Mouse (Mus musculus): Measurements from ENCODE around the gene Ric3. TPM values are rescaled to one million over a fixed set of nuclear protein-coding genes. Genes with fewer than 3 reads are reported as not detected.
A peak's percentile ranks its signal among the peaks of the same experiment; 100 is the strongest.
"Not testable (repeated sequence)": the region's sequence is repeated elsewhere in the genome, so short reads cannot be mapped to it uniquely, and the experiment has no call there.

Gene Ric3
- polyA plus RNA-seq, 1 experiment, result 4.5 TPM

- Histone ChIP-seq H3K4me3 (ENCODE audit: control insufficient read depth, low read depth, low read length) (no peak overlapping the region), H3K27ac (ENCODE audit: control insufficient read depth, insufficient read depth, low read depth, low read length) (no peak overlapping the region), H3K4me1 (ENCODE audit: control insufficient read depth, insufficient read depth, low read length) (no peaks in the 10 kb centered on the region), H3K36me3 (ENCODE audit: control insufficient read depth, insufficient read depth, low read length) (no peaks in the 10 kb centered on the region), H3K27me3 (ENCODE audit: control insufficient read depth, insufficient read depth, low read length) (no peaks in the 10 kb centered on the region)
- TF ChIP-seq POLR2A (IDR thresholded peaks at IDR 0.05; ENCODE audit: control insufficient read depth, low read depth, low read length) (no peak), CTCF (IDR thresholded peaks at IDR 0.05; ENCODE audit: control insufficient read depth, insufficient read depth, insufficient replicate concordance, low read depth, low read length) (no peak)
Observed at GRCm38 (mm10) chr7:109111000-109111399, 27.9 kb upstream of the Ric3 start.

DNA sequence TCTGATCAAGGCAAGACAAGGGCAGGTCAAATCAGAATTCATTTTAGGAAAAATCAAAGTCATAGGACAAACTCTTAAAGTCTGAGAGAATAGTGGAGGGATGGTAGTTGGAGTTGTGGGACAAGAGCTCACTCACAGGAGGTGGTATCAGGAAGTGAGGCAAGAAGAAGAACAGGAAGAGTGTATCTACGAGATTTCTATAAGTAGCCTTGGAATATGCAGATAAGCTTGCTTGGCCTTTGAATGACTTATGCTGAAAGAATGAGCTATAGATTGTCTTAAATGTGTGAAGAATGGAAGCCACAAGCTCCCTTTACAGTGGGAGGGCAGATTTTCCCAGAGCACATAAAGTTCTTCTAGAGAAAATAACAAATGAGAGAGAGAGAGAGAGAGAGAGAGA lies 21.8 kb upstream of the Ric3 start:
- H3K27ac ChIP-seq (ENCODE audit: control insufficient read depth, insufficient read depth, low read depth, low read length), result no peak overlapping the region
- TF ChIP-seq CTCF (IDR thresholded peaks at IDR 0.05; ENCODE audit: control insufficient read depth, insufficient read depth, insufficient replicate concordance, low read depth, low read length) (no peak), POLR2A (IDR thresholded peaks at IDR 0.05; ENCODE audit: control insufficient read depth, low read depth, low read length) (no peak)
- H3K4me1 ChIP-seq (ENCODE audit: control insufficient read depth, insufficient read depth, low read length), result no peaks in the 10 kb centered on the region
- H3K27me3 ChIP-seq (ENCODE audit: control insufficient read depth, insufficient read depth, low read length), result no peaks in the 10 kb centered on the region
- no peaks in the 10 kb centered on the region for H3K36me3 ChIP-seq (ENCODE audit: control insufficient read depth, insufficient read depth, low read length)
- H3K4me3 ChIP-seq (ENCODE audit: control insufficient read depth, low read depth, low read length), result no peak overlapping the region

DNA sequence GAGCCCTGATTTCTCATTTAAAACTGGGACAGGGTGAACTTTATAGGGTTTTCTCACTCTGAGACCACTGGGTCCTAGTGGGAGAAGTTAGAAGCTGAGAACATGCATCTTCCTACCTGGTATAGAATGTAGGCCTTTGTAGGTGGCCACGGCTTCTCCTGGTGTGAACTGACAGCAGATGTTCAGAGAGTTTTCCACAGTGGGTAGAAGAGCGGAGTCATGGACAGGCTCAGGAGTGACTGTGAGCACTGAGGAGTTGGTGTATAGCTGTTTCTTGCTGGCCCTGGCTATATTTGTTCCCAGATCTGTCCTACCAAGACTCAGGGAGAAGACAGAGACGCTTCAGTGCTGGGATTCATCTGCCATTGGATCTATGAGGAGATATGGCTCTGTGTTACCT lies 18.0 kb upstream of the Ric3 start:
- no peak for TF ChIP-seq POLR2A (IDR thresholded peaks at IDR 0.05; ENCODE audit: control insufficient read depth, low read depth, low read length)
- H3K4me3 ChIP-seq (ENCODE audit: control insufficient read depth, low read depth, low read length), result no peak overlapping the region
- no peak overlapping the region for H3K27ac ChIP-seq (ENCODE audit: control insufficient read depth, insufficient read depth, low read depth, low read length)
- no peaks in the 10 kb centered on the region for H3K36me3 ChIP-seq (ENCODE audit: control insufficient read depth, insufficient read depth, low read length)
- no peaks in the 10 kb centered on the region for H3K4me1 ChIP-seq (ENCODE audit: control insufficient read depth, insufficient read depth, low read length)
- no peaks in the 10 kb centered on the region for H3K27me3 ChIP-seq (ENCODE audit: control insufficient read depth, insufficient read depth, low read length)

DNA sequence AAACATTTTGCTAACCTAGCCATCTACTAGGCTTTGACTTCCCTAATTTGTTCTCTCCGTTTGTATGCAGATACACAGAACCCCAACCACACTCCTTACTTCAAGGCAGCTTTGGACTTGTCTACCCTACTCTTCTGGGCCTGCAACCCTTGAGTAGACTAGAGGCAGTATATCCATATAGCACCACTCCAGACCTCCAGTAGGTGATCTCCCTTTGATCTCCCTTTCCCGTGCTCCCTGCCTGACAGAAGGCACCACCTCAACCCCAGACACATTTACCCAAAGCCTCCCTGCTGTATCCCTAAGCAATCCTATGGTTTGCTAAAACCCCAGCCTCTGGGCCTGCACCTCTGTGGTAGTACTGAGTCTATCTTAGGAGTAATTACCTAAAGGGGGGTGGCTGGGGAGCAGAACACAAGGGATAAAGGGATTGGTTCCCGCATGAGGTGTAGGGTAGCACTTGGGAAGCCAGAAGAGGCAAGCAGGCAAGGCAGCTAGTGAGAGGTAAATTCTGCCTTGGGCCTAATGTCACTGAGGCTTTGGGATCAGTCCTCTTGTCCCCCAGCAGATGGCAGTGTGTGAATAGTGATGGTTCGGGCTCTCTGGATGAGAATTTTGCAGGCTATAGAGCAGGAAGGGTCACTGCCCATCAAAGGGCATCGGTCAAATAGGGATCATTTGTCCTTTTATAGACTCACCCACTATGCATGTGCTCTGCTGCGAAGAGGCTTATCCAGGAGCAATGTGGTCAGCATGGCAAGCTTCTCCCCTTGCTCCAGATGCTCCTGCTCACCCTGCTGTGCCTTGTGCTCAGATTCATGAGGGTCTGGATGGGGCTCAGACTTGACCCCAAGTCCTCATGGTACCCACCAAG lies 15.3 kb upstream of the Ric3 start:
- Histone ChIP-seq H3K4me3 (ENCODE audit: control insufficient read depth, low read depth, low read length) (no peak overlapping the region), H3K27me3 (ENCODE audit: control insufficient read depth, insufficient read depth, low read length) (no peaks in the 10 kb centered on the region), H3K27ac (ENCODE audit: control insufficient read depth, insufficient read depth, low read depth, low read length) (no peak overlapping the region), H3K4me1 (ENCODE audit: control insufficient read depth, insufficient read depth, low read length) (no peaks in the 10 kb centered on the region), H3K36me3 (ENCODE audit: control insufficient read depth, insufficient read depth, low read length) (no peaks in the 10 kb centered on the region)
- TF ChIP-seq POLR2A (IDR thresholded peaks at IDR 0.05; ENCODE audit: control insufficient read depth, low read depth, low read length) (no peak), CTCF (IDR thresholded peaks at IDR 0.05; ENCODE audit: control insufficient read depth, insufficient read depth, insufficient replicate concordance, low read depth, low read length) (peak; percentile 39; the same call in 1 of the 2 replicates)

DNA sequence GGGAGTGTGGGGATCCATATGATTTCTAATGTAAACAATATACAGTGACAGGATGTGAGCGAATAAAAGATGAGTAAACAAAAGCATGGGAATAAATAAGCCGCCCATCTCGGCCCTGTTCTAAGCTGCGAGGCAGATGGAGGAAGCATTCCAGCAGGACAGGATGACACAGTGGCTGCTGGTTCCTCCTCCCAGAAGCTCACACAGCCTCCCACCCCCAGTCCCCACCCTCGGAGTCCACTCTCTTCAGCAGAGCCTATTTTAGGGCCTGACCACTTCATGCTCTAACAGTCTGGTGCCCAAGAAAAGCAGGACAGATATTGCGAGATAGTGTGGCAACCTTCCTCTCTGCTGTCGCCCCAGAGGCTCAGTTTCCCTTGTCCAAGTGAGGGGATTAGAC lies 14.1 kb upstream of the Ric3 start:
- no peak overlapping the region for H3K4me3 ChIP-seq (ENCODE audit: control insufficient read depth, low read depth, low read length)
- H3K4me1 ChIP-seq (ENCODE audit: control insufficient read depth, insufficient read depth, low read length), result no peaks in the 10 kb centered on the region
- TF ChIP-seq POLR2A (IDR thresholded peaks at IDR 0.05; ENCODE audit: control insufficient read depth, low read depth, low read length) (no peak), CTCF (IDR thresholded peaks at IDR 0.05; ENCODE audit: control insufficient read depth, insufficient read depth, insufficient replicate concordance, low read depth, low read length) (no peak)
- no peaks in the 10 kb centered on the region for H3K36me3 ChIP-seq (ENCODE audit: control insufficient read depth, insufficient read depth, low read length)
- H3K27ac ChIP-seq (ENCODE audit: control insufficient read depth, insufficient read depth, low read depth, low read length), result no peak overlapping the region
- H3K27me3 ChIP-seq (ENCODE audit: control insufficient read depth, insufficient read depth, low read length), result no peaks in the 10 kb centered on the region

- Histone ChIP-seq H3K4me3 (ENCODE audit: control insufficient read depth, low read depth, low read length) (no peak overlapping the region), H3K36me3 (ENCODE audit: control insufficient read depth, insufficient read depth, low read length) (no peaks in the 10 kb centered on the region), H3K27ac (ENCODE audit: control insufficient read depth, insufficient read depth, low read depth, low read length) (no peak overlapping the region), H3K27me3 (ENCODE audit: control insufficient read depth, insufficient read depth, low read length) (no peaks in the 10 kb centered on the region), H3K4me1 (ENCODE audit: control insufficient read depth, insufficient read depth, low read length) (no peaks in the 10 kb centered on the region)
- TF ChIP-seq POLR2A (IDR thresholded peaks at IDR 0.05; ENCODE audit: control insufficient read depth, low read depth, low read length), result no peak
- TF ChIP-seq CTCF (IDR thresholded peaks at IDR 0.05; ENCODE audit: control insufficient read depth, insufficient read depth, insufficient replicate concordance, low read depth, low read length), result no peak
Observed at GRCm38 (mm10) chr7:109096618-109097017, 13.5 kb upstream of the Ric3 start.

- Histone ChIP-seq H3K27ac (ENCODE audit: control insufficient read depth, insufficient read depth, low read depth, low read length) (no peak overlapping the region), H3K36me3 (ENCODE audit: control insufficient read depth, insufficient read depth, low read length) (no peaks in the 10 kb centered on the region), H3K4me3 (ENCODE audit: control insufficient read depth, low read depth, low read length) (no peak overlapping the region), H3K27me3 (ENCODE audit: control insufficient read depth, insufficient read depth, low read length) (no peaks in the 10 kb centered on the region), H3K4me1 (ENCODE audit: control insufficient read depth, insufficient read depth, low read length) (no peaks in the 10 kb centered on the region)
- no peak for TF ChIP-seq POLR2A (IDR thresholded peaks at IDR 0.05; ENCODE audit: control insufficient read depth, low read depth, low read length)
- TF ChIP-seq CTCF (IDR thresholded peaks at IDR 0.05; ENCODE audit: control insufficient read depth, insufficient read depth, insufficient replicate concordance, low read depth, low read length), result no peak
Observed at GRCm38 (mm10) chr7:109094294-109094693, 11.2 kb upstream of the Ric3 start.

DNA sequence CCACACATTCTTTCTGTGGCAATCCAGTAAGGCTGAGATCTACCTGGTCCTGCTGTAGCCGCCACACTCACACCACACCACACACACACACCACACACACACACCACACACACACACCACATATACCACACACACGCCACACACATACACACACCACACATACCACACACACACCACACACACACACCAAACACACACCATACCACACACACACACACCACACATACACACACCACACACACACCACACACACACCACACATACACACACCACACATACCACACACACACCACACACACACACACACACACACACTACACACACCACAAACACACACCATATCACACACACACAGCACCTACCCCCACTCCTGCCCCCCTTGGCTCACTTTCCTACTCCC lies 8.2 kb upstream of the Ric3 start:
- not testable (repeated sequence) for H3K27ac ChIP-seq (ENCODE audit: control insufficient read depth, insufficient read depth, low read depth, low read length); H3K4me1 ChIP-seq (ENCODE audit: control insufficient read depth, insufficient read depth, low read length); H3K36me3 ChIP-seq (ENCODE audit: control insufficient read depth, insufficient read depth, low read length); H3K27me3 ChIP-seq (ENCODE audit: control insufficient read depth, insufficient read depth, low read length); H3K4me3 ChIP-seq (ENCODE audit: control insufficient read depth, low read depth, low read length)
